Mouse (Mus musculus) forebrain, postnatal 0 days (tissue): Measurements from ENCODE around the gene Ncl. TPM values are rescaled to one million over a fixed set of nuclear protein-coding genes. Genes with fewer than 3 reads are reported as not detected.

ENCODE experiments used
- ATAC-seq: fragments of 200-750 bp; cut with Nextera tagmentation; 2 replicates; pipeline ENCODE4 v1.8.0; 2017; ENCODE audit warnings: mild to moderate bottlenecking, moderate library complexity
- DNase-seq: peaks from one replicate; pipeline ENCODE4 v3.0.0-alpha.2; 2015
- H3K27ac ChIP-seq: fragments of 300-500 bp; sonication (generic); 2 replicates; pipeline ENCODE4 v1.5.1; 2014; ENCODE audit warnings: low read depth, mild to moderate bottlenecking, antibody characterized with exemption, low read length, moderate library complexity, mixed read lengths
- H3K27me3 ChIP-seq: fragments of 300-500 bp; sonication (generic); 2 replicates; pipeline ENCODE4 v1.6.1; 2014; ENCODE audit warnings: mild to moderate bottlenecking, low read length, mixed read lengths; ENCODE audit not compliant: insufficient read depth
- H3K36me3 ChIP-seq: fragments of 300-500 bp; sonication (generic); 2 replicates; pipeline ENCODE4 v1.6.1; 2014; ENCODE audit warnings: mild to moderate bottlenecking, moderate library complexity; ENCODE audit not compliant: insufficient read depth
- H3K4me1 ChIP-seq: fragments of 300-500 bp; sonication (generic); 2 replicates; pipeline ENCODE4 v1.6.1; 2014; ENCODE audit warnings: antibody characterized with exemption; ENCODE audit not compliant: insufficient read depth
- H3K4me2 ChIP-seq: fragments of 300-500 bp; sonication (generic); 2 replicates; pipeline ENCODE4 v1.6.1; 2014; ENCODE audit warnings: low read depth, mild to moderate bottlenecking, moderate library complexity
- H3K4me3 ChIP-seq: fragments of 300-500 bp; sonication (generic); 2 replicates; pipeline ENCODE4 v1.5.1; 2014; ENCODE audit warnings: low read depth, low read length, mixed read lengths
- H3K9ac ChIP-seq: fragments of 300-500 bp; sonication (generic); 2 replicates; pipeline ENCODE4 v1.6.1; 2014; ENCODE audit warnings: mild to moderate bottlenecking
- H3K9me3 ChIP-seq: fragments of 300-500 bp; sonication (generic); 2 replicates; pipeline ENCODE4 v1.6.1; 2016; ENCODE audit warnings: low read length
- CTCF ChIP-seq: sonication (generic); IDR thresholded peaks from 2 replicates; pipeline ENCODE4 v1.5.1; 2016; ENCODE audit warnings: antibody characterized with exemption, control low read depth, low read depth
- WGBS: fragments of 180-500 bp; shearing (Covaris S2); extraction: QIAGEN DNeasy Blood & Tissue Kit; methylation state at CpG from one replicate; pipeline ENCODE4 v1.1.7; 2014; 5-methylcytosine and 5-hydroxymethylcytosine counted together
- polyA plus RNA-seq: library from polyadenylated mRNA; unstranded; fragments of >200 nt; fragmentation: Nextera tagmentation; extraction: Ambion mirVana; gene quantifications from 2 replicates; pipeline ENCODE4 v1.2.1, GENCODE M21; 2015
- total RNA-seq: library from RNA; depleted of rRNA; stranded (reverse); fragments of >200 nt; gene quantifications from 2 replicates; pipeline ENCODE4 v1.2.3, GENCODE M21; 2014

Gene Ncl
- total and polyA plus RNA-seq, 2 experiments from 2014 or later, result 50.6 to 210 TPM

DNA sequence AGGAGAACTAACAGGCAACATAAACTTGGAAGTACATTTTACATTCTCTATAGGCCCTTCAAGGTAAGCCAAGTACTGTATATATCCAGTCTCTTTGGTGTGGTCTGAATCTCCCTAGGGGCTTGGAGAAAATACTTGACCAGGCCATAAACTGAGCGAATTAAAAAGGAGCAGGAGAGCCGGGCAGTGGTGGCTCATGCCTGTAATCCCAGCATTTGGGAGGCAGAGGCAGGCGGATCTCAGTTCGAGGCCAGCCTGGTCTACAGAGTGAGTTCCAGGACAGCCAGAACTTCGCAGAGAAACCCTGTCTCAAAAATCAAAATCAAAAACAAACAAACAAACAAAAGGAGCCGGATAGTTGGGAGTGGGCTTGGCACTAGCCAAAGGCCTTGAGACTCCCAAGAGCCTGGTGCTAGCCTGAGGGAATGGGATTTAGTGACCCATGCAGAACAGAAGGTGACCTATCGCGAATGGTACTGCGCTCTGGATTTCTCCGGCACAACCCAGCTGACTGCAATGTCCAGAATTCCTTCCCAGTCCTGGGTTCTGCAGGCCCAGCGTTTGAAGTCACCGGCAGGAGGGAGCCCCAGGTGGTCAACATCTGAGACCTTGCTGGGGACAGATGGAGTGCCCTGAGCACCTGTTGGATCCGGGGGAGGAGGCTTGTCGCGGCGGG, 46.0 kb downstream of the Ncl start:
- Histone ChIP-seq H3K4me2 (no peak overlapping the region), H3K4me3 (no peak overlapping the region), H3K4me1 (no peaks in the 10 kb centered on the region), H3K27me3 (no peaks in the 10 kb centered on the region), H3K9ac (no peak overlapping the region), H3K27ac (no peak overlapping the region), H3K36me3 (no peaks in the 10 kb centered on the region), H3K9me3 (no peaks in the 10 kb centered on the region)
- no peak for TF ChIP-seq CTCF
- no peak for DNase-seq
- 47% methylated on average over 16 of the region's 16 CpGs for WGBS
- no peak for ATAC-seq

DNA sequence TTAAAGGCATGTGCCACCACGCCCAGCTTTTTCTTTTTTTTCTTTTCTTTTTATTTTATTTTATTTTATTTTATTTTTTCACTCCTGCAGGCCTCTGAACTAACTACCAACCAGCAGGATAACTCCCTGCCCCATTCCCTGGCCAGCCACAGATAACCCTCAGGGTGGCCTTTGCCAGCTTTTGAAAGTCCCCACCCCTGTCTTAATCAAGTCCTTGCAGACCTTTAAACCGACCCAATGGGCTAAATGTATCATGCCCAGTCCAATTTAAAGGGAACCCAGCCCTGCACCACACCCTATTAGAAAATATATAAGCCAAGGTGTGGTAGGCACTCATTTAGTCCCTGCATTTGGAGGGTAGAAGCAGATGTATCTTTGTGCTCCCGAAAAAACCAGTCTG, 46.9 kb downstream of the Ncl start:
- no peaks in the 10 kb centered on the region for H3K27me3 ChIP-seq
- no peak overlapping the region for H3K27ac ChIP-seq
- WGBS, result 83% methylated on average over 3 of the region's 3 CpGs
- H3K9ac ChIP-seq, result no peak overlapping the region
- no peak for TF ChIP-seq CTCF
- H3K4me2 ChIP-seq, result no peak overlapping the region
- H3K9me3 ChIP-seq, result no peaks in the 10 kb centered on the region
- H3K36me3 ChIP-seq, result no peaks in the 10 kb centered on the region
- no peak for ATAC-seq
- no peak overlapping the region for H3K4me3 ChIP-seq
- H3K4me1 ChIP-seq, result no peaks in the 10 kb centered on the region
- no peak for DNase-seq

DNA sequence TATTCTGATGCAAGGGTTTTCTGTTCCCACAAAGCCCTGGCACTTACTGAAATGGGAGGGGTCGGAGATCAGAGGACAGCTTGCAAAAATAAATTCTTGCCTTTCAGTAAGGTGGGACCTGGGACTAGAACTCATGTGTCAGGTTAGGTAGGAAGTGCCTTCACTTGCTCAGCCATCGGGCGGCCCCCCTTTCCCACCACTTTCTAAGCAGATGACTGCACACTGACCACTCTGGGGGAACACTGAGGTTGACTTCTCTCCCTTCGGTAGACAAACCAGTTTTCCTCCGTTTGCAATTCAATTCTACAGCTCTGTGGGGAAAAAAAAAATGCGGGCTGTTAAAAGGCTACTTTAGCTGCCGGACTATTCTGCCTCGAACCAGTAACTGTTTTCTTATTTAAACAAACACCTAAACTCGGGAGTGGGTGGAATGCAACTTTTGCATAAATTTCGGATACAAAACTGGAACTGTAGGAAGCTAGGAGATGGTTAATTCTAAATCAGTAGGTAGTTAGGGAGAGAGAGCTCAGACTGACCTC, 47.7 kb downstream of the Ncl start:
- no peak overlapping the region for H3K4me2 ChIP-seq
- WGBS, result 31% methylated on average over 10 of the region's 10 CpGs
- TF ChIP-seq CTCF, result no peak

GRCm38 (mm10) chr1:86310536-86311310, 48.5 kb downstream of the Ncl start:
- DNase-seq, result no peak
- ATAC-seq, result no peak
- 21% methylated on average over 15 of the region's 15 CpGs for WGBS
- Histone ChIP-seq H3K27ac (no peak overlapping the region), H3K4me1 (no peaks in the 10 kb centered on the region), H3K9me3 (no peaks in the 10 kb centered on the region), H3K9ac (no peak overlapping the region), H3K36me3 (no peaks in the 10 kb centered on the region), H3K4me3 (no peak overlapping the region), H3K27me3 (no peaks in the 10 kb centered on the region), H3K4me2 (no peak overlapping the region)
- no peak for TF ChIP-seq CTCF

More for the DNA sequence above, 47.7 kb downstream of the Ncl start:
- H3K4me1 ChIP-seq, result no peaks in the 10 kb centered on the region
- ATAC-seq (no peak), DNase-seq (no peak)
- no peaks in the 10 kb centered on the region for H3K9me3 ChIP-seq
- no peak overlapping the region for H3K27ac ChIP-seq
- no peaks in the 10 kb centered on the region for H3K36me3 ChIP-seq
- H3K27me3 ChIP-seq, result no peaks in the 10 kb centered on the region
- no peak overlapping the region for H3K9ac ChIP-seq
- H3K4me3 ChIP-seq, result no peak overlapping the region

GRCm38 (mm10) chr1:86309270-86309833, 49.8 kb downstream of the Ncl start:
- ATAC-seq, result no peak
- Histone ChIP-seq H3K27ac (no peak overlapping the region), H3K9ac (no peak overlapping the region), H3K4me2 (no peak overlapping the region), H3K36me3 (no peaks in the 10 kb centered on the region), H3K27me3 (no peaks in the 10 kb centered on the region), H3K9me3 (no peaks in the 10 kb centered on the region), H3K4me1 (no peaks in the 10 kb centered on the region), H3K4me3 (no peak overlapping the region)
- TF ChIP-seq CTCF, result no peak
- WGBS, result 94% methylated on average over 7 of the region's 7 CpGs
- DNase-seq, result no peak

DNA sequence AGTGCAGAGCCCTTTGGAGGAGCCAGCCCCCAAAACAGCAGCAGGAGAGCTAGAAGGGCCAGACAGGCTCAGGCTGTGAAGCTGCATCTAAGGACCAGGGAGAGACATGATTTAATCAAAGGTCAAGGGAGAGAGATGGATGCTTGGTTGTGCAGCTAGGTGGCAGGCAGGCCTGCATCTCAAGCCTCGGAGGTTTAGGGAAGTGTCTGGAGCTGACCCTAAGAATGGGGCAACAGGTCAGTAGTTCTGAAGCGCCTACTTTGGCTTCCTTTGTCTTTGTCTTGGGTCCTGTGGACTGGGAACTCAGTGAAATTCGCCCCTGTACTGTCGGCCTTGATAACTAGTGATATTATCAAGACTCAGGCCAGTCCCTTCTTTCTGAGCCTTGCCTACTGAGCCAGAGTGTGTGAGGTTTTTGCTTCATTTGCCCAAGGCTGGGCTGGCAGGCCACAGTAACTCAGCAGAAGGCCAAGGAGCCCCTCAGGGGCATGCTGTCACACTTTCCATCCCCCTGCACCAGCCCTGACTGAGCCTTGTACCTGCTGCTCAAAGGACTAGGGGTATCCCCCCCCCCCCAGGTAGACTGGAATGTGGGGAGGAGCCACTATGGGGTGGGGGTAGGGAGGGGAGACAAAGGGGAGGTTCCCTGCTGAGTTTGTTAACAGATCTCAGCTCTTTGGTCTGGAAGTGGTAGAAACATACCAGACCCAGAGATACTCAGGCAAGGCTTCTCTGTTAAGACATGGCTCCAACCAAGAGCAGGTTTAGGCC, 51.1 kb downstream of the Ncl start:
- TF ChIP-seq CTCF, result no peak
- H3K9me3 ChIP-seq, result no peaks in the 10 kb centered on the region

More for the DNA sequence above, 51.1 kb downstream of the Ncl start:
- Histone ChIP-seq H3K4me1 (no peaks in the 10 kb centered on the region), H3K27me3 (no peaks in the 10 kb centered on the region), H3K36me3 (no peaks in the 10 kb centered on the region), H3K4me2 (no peak overlapping the region), H3K4me3 (no peak overlapping the region), H3K27ac (no peak overlapping the region), H3K9ac (no peak overlapping the region)
- ATAC-seq, result no peak
- WGBS, result 38% methylated on average over 4 of the region's 4 CpGs
- DNase-seq, result no peak
